Mouse (Mus musculus) gastrocnemius, postnatal 36 days (tissue): ENCODE measurements around the gene Dip2b. TPM values are rescaled to one million over a fixed set of nuclear protein-coding genes. Genes with fewer than 3 reads are reported as not detected.

Source experiments
- DNase-seq, 2 experiments: peaks; one replicate each; pipeline ENCODE4 v3.0.0; 2022
- intact Hi-C: fragments of 180-260 bp; cut with DNase I; formaldehyde crosslinking; loops from one replicate; pipeline ENCODE4 v1.15.1; 2025
- total RNA-seq, 2 experiments: library from RNA; stranded (reverse); gene quantifications; 2 replicates each; pipeline ENCODE4 v1.2.3; 2021

Gene Dip2b
- total RNA-seq, 2 experiments from 2014 or later = 6.2 to 7.3 TPM

- intact Hi-C loops = no loop called here
- no peak for DNase-seq
Measured at GRCm38 (mm10) chr15:100121437-100121836, 83.0 kb downstream of the Dip2b start.

GRCm38 (mm10) chr15:100123867-100124266 lies 85.4 kb downstream of the Dip2b start:
- intact Hi-C loops = no loop called here
- DNase-seq = no peak

GRCm38 (mm10) chr15:100125245-100125644 lies 86.8 kb downstream of the Dip2b start:
- intact Hi-C loops = no loop called here
- no peak for DNase-seq

- intact Hi-C loops = loop anchor here (1.0 kb wide), 1 partner anchor 88 kb away; the partner anchor contains the start of gene Dip2b
- peak; percentile 79 to 81 for DNase-seq
Measured at GRCm38 (mm10) chr15:100126456-100127107, 88.1 kb downstream of the Dip2b start.

GRCm38 (mm10) chr15:100129151-100129790 lies 90.8 kb downstream of the Dip2b start:
- DNase-seq = no peak
- intact Hi-C loops = no loop called here

GRCm38 (mm10) chr15:100139665-100140064 lies 101.2 kb downstream of the Dip2b start:
- no peak for DNase-seq
- intact Hi-C loops = no loop called here

- no peak for DNase-seq
- intact Hi-C loops = no loop called here
Measured at GRCm38 (mm10) chr15:100140428-100140827, 102.0 kb downstream of the Dip2b start.

- intact Hi-C loops = no loop called here
- no peak for DNase-seq
Measured at GRCm38 (mm10) chr15:100143091-100143801, 104.8 kb downstream of the Dip2b start.

GRCm38 (mm10) chr15:100144854-100145824 lies 106.7 kb downstream of the Dip2b start:
- intact Hi-C loops = no loop called here
- DNase-seq = no peak

- intact Hi-C loops = no loop called here
- DNase-seq = no peak
Measured at GRCm38 (mm10) chr15:100145917-100146316, 107.5 kb downstream of the Dip2b start.

GRCm38 (mm10) chr15:100150593-100150992 lies 112.1 kb downstream of the Dip2b start:
- intact Hi-C loops = no loop called here
- DNase-seq = no peak

- intact Hi-C loops = no loop called here
- DNase-seq = no peak
Measured at GRCm38 (mm10) chr15:100152321-100152720, 113.9 kb downstream of the Dip2b start.

- intact Hi-C loops = no loop called here
- DNase-seq = no peak
Measured at GRCm38 (mm10) chr15:100153024-100153423, 114.6 kb downstream of the Dip2b start.

GRCm38 (mm10) chr15:100156095-100156707 lies 117.7 kb downstream of the Dip2b start:
- no peak for DNase-seq
- intact Hi-C loops = no loop called here

- intact Hi-C loops = no loop called here
- no peak for DNase-seq
Measured at GRCm38 (mm10) chr15:100156781-100157470, 118.5 kb downstream of the Dip2b start.

GRCm38 (mm10) chr15:100158985-100159384 lies 120.5 kb downstream of the Dip2b start:
- intact Hi-C loops = no loop called here
- no peak for DNase-seq

GRCm38 (mm10) chr15:100161747-100162280 lies 123.3 kb downstream of the Dip2b start:
- intact Hi-C loops = no loop called here
- DNase-seq = no peak

- DNase-seq = no peak
- intact Hi-C loops = no loop called here
Measured at GRCm38 (mm10) chr15:100163381-100164051, 125.1 kb downstream of the Dip2b start.

- intact Hi-C loops = no loop called here
- DNase-seq = no peak
Measured at GRCm38 (mm10) chr15:100166464-100166863, 128.0 kb downstream of the Dip2b start.
